Mouse (Mus musculus) liver, adult 2 months (tissue): ENCODE data around the gene 9930104L06Rik.

ENCODE experiments used
- CTCF ChIP-seq: fragments of 200-500 bp; IDR thresholded peaks from 2 replicates; pipeline ENCODE4 v1.5.1; 2011; ENCODE audit warnings: low read depth, low read length, control low read depth
- POLR2A ChIP-seq: fragments of 200-500 bp; IDR thresholded peaks from 2 replicates; pipeline ENCODE4 v1.6.1; 2011; ENCODE audit warnings: low read length, control low read depth; ENCODE audit not compliant: insufficient read depth; ENCODE audit errors: extremely low read depth

- TF ChIP-seq CTCF (no peak), POLR2A (no peak)
Measured at GRCm38 (mm10) chr4:124962576-124962975, 25.7 kb downstream of the 9930104L06Rik start.
